Mouse (Mus musculus): ENCODE measurements at regions not wholly inside any gene's neighbourhood (a gene's known extent, or its start where the extent isn't known, plus 50 kb on each side); places are given as distances from the start of the nearest gene placed in this dataset.

GRCm38 (mm10) chr1:168598191-168598667 is 166.2 kb upstream of the Pbx1 start:
- H3K4me1 ChIP-seq (replicated peaks; ENCODE audit: control insufficient read depth, insufficient read depth, low read length) = peaks cover 18% of the 10 kb centered on the region
- 2% methylated on average over 11 of the region's 11 CpGs for WGBS
- no peaks in the 10 kb centered on the region for H3K9me3 ChIP-seq (ENCODE audit: control insufficient read depth, low read length)
- peak; percentile 74 for ATAC-seq (ENCODE audit: low read depth)
- no peak overlapping the region for H3K9ac ChIP-seq (ENCODE audit: low read length)
- H3K4me2 ChIP-seq (ENCODE audit: low read depth, low read length) = peak overlapping the region; percentile 37
- H3K27ac ChIP-seq (ENCODE audit: low read length) = peak overlapping the region; percentile 49; the same call in 1 of the 2 replicates
- H3K36me3 ChIP-seq (ENCODE audit: control insufficient read depth, insufficient read depth, low read length) = no peaks in the 10 kb centered on the region
- no peaks in the 10 kb centered on the region for H3K27me3 ChIP-seq (ENCODE audit: control insufficient read depth, insufficient read depth, low read depth, low read length)
- H3K4me3 ChIP-seq (ENCODE audit: low read length) = peak overlapping the region; percentile 12

- peak overlapping the region; percentile 3; the same call in 1 of the 2 replicates for H3K4me3 ChIP-seq (ENCODE audit: low read length)
- 0 out of 2 replicates have a peak overlapping the region, but pooled peaks have one; percentile 36 for H3K9ac ChIP-seq (ENCODE audit: low read length)
- H3K9me3 ChIP-seq (ENCODE audit: control insufficient read depth, low read length) = no peaks in the 10 kb centered on the region
- no peaks in the 10 kb centered on the region for H3K36me3 ChIP-seq (ENCODE audit: control insufficient read depth, insufficient read depth, low read length)
- H3K27me3 ChIP-seq (ENCODE audit: control insufficient read depth, insufficient read depth, low read depth, low read length) = no peaks in the 10 kb centered on the region
- H3K4me1 ChIP-seq (replicated peaks; ENCODE audit: control insufficient read depth, insufficient read depth, low read length) = peaks cover 18% of the 10 kb centered on the region
- WGBS = 14% methylated on average over 5 of the region's 5 CpGs
- no peak for ATAC-seq (ENCODE audit: low read depth)
- peak overlapping the region; percentile 49 for H3K27ac ChIP-seq (ENCODE audit: low read length)
- H3K4me2 ChIP-seq (ENCODE audit: low read depth, low read length) = peak overlapping the region; percentile 37
Observed at GRCm38 (mm10) chr1:168597495-168597894, 165.4 kb upstream of the Pbx1 start.

GRCm38 (mm10) chr1:168584137-168584536 is 152.1 kb upstream of the Pbx1 start:
- Histone ChIP-seq H3K9me3 (ENCODE audit: control insufficient read depth, low read length) (no peaks in the 10 kb centered on the region), H3K9ac (ENCODE audit: low read length) (no peak overlapping the region), H3K4me2 (ENCODE audit: low read depth, low read length) (no peak overlapping the region), H3K4me3 (ENCODE audit: low read length) (no peak overlapping the region), H3K27me3 (ENCODE audit: control insufficient read depth, insufficient read depth, low read depth, low read length) (no peaks in the 10 kb centered on the region), H3K4me1 (replicated peaks; ENCODE audit: control insufficient read depth, insufficient read depth, low read length) (no peaks in the 10 kb centered on the region), H3K27ac (ENCODE audit: low read length) (no peak overlapping the region), H3K36me3 (ENCODE audit: control insufficient read depth, insufficient read depth, low read length) (no peaks in the 10 kb centered on the region)
- WGBS = 45% methylated on average over 3 of the region's 3 CpGs
- ATAC-seq (ENCODE audit: low read depth) = no peak

- Histone ChIP-seq H3K4me2 (ENCODE audit: low read depth, low read length) (no peak overlapping the region), H3K4me3 (ENCODE audit: low read length) (no peak overlapping the region), H3K4me1 (replicated peaks; ENCODE audit: control insufficient read depth, insufficient read depth, low read length) (no peaks in the 10 kb centered on the region), H3K36me3 (ENCODE audit: control insufficient read depth, insufficient read depth, low read length) (no peaks in the 10 kb centered on the region), H3K9ac (ENCODE audit: low read length) (no peak overlapping the region), H3K9me3 (ENCODE audit: control insufficient read depth, low read length) (no peaks in the 10 kb centered on the region), H3K27ac (ENCODE audit: low read length) (no peak overlapping the region), H3K27me3 (ENCODE audit: control insufficient read depth, insufficient read depth, low read depth, low read length) (no peaks in the 10 kb centered on the region)
- ATAC-seq (ENCODE audit: low read depth) = no peak
- WGBS = 52% methylated on average over 5 of the region's 5 CpGs
Observed at GRCm38 (mm10) chr1:168582434-168582833, 150.4 kb upstream of the Pbx1 start.

GRCm38 (mm10) chr1:168569930-168570515 is 138.0 kb upstream of the Pbx1 start:
- Histone ChIP-seq H3K4me3 (ENCODE audit: low read length) (no peak overlapping the region), H3K9me3 (ENCODE audit: control insufficient read depth, low read length) (no peaks in the 10 kb centered on the region), H3K36me3 (ENCODE audit: control insufficient read depth, insufficient read depth, low read length) (no peaks in the 10 kb centered on the region), H3K4me2 (ENCODE audit: low read depth, low read length) (no peak overlapping the region), H3K27ac (ENCODE audit: low read length) (no peak overlapping the region), H3K27me3 (ENCODE audit: control insufficient read depth, insufficient read depth, low read depth, low read length) (no peaks in the 10 kb centered on the region), H3K4me1 (replicated peaks; ENCODE audit: control insufficient read depth, insufficient read depth, low read length) (no peaks in the 10 kb centered on the region), H3K9ac (ENCODE audit: low read length) (no peak overlapping the region)
- ATAC-seq (ENCODE audit: low read depth) = no peak
- WGBS = 72% methylated on average over 5 of the region's 5 CpGs

GRCm38 (mm10) chr1:168552394-168552793 is 120.3 kb upstream of the Pbx1 start:
- Histone ChIP-seq H3K9ac (ENCODE audit: low read length) (no peak overlapping the region), H3K27ac (ENCODE audit: low read length) (no peak overlapping the region), H3K9me3 (ENCODE audit: control insufficient read depth, low read length) (no peaks in the 10 kb centered on the region), H3K27me3 (ENCODE audit: control insufficient read depth, insufficient read depth, low read depth, low read length) (no peaks in the 10 kb centered on the region), H3K4me1 (replicated peaks; ENCODE audit: control insufficient read depth, insufficient read depth, low read length) (no peaks in the 10 kb centered on the region), H3K4me3 (ENCODE audit: low read length) (no peak overlapping the region), H3K36me3 (ENCODE audit: control insufficient read depth, insufficient read depth, low read length) (no peaks in the 10 kb centered on the region), H3K4me2 (ENCODE audit: low read depth, low read length) (no peak overlapping the region)
- 82% methylated on average over 3 of the region's 3 CpGs for WGBS
- no peak for ATAC-seq (ENCODE audit: low read depth)

GRCm38 (mm10) chr1:168549807-168550435 is 117.9 kb upstream of the Pbx1 start:
- Histone ChIP-seq H3K36me3 (ENCODE audit: control insufficient read depth, insufficient read depth, low read length) (no peaks in the 10 kb centered on the region), H3K27ac (ENCODE audit: low read length) (no peak overlapping the region), H3K9ac (ENCODE audit: low read length) (no peak overlapping the region), H3K4me1 (replicated peaks; ENCODE audit: control insufficient read depth, insufficient read depth, low read length) (no peaks in the 10 kb centered on the region; the same call in 1 of the 2 replicates), H3K9me3 (ENCODE audit: control insufficient read depth, low read length) (no peaks in the 10 kb centered on the region), H3K4me3 (ENCODE audit: low read length) (no peak overlapping the region), H3K27me3 (ENCODE audit: control insufficient read depth, insufficient read depth, low read depth, low read length) (no peaks in the 10 kb centered on the region), H3K4me2 (ENCODE audit: low read depth, low read length) (no peak overlapping the region)
- no peak for ATAC-seq (ENCODE audit: low read depth)
- WGBS = 60% methylated on average over 7 of the region's 7 CpGs

- Histone ChIP-seq H3K36me3 (ENCODE audit: control insufficient read depth, insufficient read depth, low read length) (no peaks in the 10 kb centered on the region), H3K4me2 (ENCODE audit: low read depth, low read length) (no peak overlapping the region), H3K27ac (ENCODE audit: low read length) (no peak overlapping the region), H3K9me3 (ENCODE audit: control insufficient read depth, low read length) (no peaks in the 10 kb centered on the region), H3K27me3 (ENCODE audit: control insufficient read depth, insufficient read depth, low read depth, low read length) (no peaks in the 10 kb centered on the region), H3K9ac (ENCODE audit: low read length) (no peak overlapping the region), H3K4me3 (ENCODE audit: low read length) (no peak overlapping the region), H3K4me1 (replicated peaks; ENCODE audit: control insufficient read depth, insufficient read depth, low read length) (no peaks in the 10 kb centered on the region; the same call in 1 of the 2 replicates)
- 68% methylated on average over 3 of the region's 3 CpGs for WGBS
- ATAC-seq (ENCODE audit: low read depth) = no peak
Observed at GRCm38 (mm10) chr1:168546156-168546555, 114.1 kb upstream of the Pbx1 start.

- H3K9ac ChIP-seq (ENCODE audit: low read length) = no peak overlapping the region
- no peaks in the 10 kb centered on the region for H3K9me3 ChIP-seq (ENCODE audit: control insufficient read depth, low read length)
- no peak overlapping the region for H3K4me2 ChIP-seq (ENCODE audit: low read depth, low read length)
- no peaks in the 10 kb centered on the region for H3K27me3 ChIP-seq (ENCODE audit: control insufficient read depth, insufficient read depth, low read depth, low read length)
- H3K4me1 ChIP-seq (replicated peaks; ENCODE audit: control insufficient read depth, insufficient read depth, low read length) = no peaks in the 10 kb centered on the region; the same call in 1 of the 2 replicates
- H3K36me3 ChIP-seq (ENCODE audit: control insufficient read depth, insufficient read depth, low read length) = no peaks in the 10 kb centered on the region
- WGBS = 40% methylated on average over 7 of the region's 7 CpGs
- no peak overlapping the region for H3K4me3 ChIP-seq (ENCODE audit: low read length)
- no peak overlapping the region for H3K27ac ChIP-seq (ENCODE audit: low read length)
- ATAC-seq (ENCODE audit: low read depth) = peak; percentile 59; the same call in 1 of the 2 replicates
Observed at GRCm38 (mm10) chr1:168545072-168545780, 113.2 kb upstream of the Pbx1 start.

All from lung, embryonic 16.5 days (tissue).